Mouse (Mus musculus) stomach, embryonic 16.5 days (tissue): ENCODE data around the gene Ccdc78. TPM values are rescaled to one million over a fixed set of nuclear protein-coding genes. Genes with fewer than 3 reads are reported as not detected.

ENCODE experiments used
- ATAC-seq: fragments of 200-750 bp; cut with Nextera tagmentation; 2 replicates; pipeline ENCODE4 v1.8.0; 2017; ENCODE audit warnings: moderate number of reproducible peaks, moderate TSS enrichment; ENCODE audit not compliant: insufficient read depth, low FRiP score
- H3K27ac ChIP-seq: fragments of 300-500 bp; sonication (generic); 2 replicates; pipeline ENCODE4 v1.5.1; 2014; ENCODE audit warnings: low read length
- H3K27me3 ChIP-seq: fragments of 300-500 bp; sonication (generic); 2 replicates; pipeline ENCODE4 v1.6.1; 2014; ENCODE audit warnings: low read length, control low read depth, mixed read lengths; ENCODE audit not compliant: control insufficient read depth, insufficient read depth
- H3K36me3 ChIP-seq: fragments of 300-500 bp; sonication (generic); 2 replicates; pipeline ENCODE4 v1.6.1; 2014; ENCODE audit warnings: low read length; ENCODE audit not compliant: control insufficient read depth, insufficient read depth
- H3K4me1 ChIP-seq: fragments of 300-500 bp; sonication (generic); 2 replicates; pipeline ENCODE4 v1.6.1; 2014; ENCODE audit warnings: low read length, control low read depth, mixed read lengths; ENCODE audit not compliant: control insufficient read depth, insufficient read depth
- H3K4me2 ChIP-seq: fragments of 300-500 bp; sonication (generic); 2 replicates; pipeline ENCODE4 v1.6.1; 2014; ENCODE audit warnings: low read depth, low read length, mixed read lengths
- H3K4me3 ChIP-seq: fragments of 300-500 bp; sonication (generic); replicated peaks from 2 replicates; pipeline ENCODE4 v1.5.1; 2014; ENCODE audit warnings: mild to moderate bottlenecking, low read length
- H3K9ac ChIP-seq: fragments of 300-500 bp; sonication (generic); 2 replicates; pipeline ENCODE4 v1.6.1; 2014; ENCODE audit warnings: low read length
- H3K9me3 ChIP-seq: fragments of 300-500 bp; sonication (generic); replicated peaks from 2 replicates; pipeline ENCODE4 v1.6.1; 2016; ENCODE audit warnings: low read length, control low read depth; ENCODE audit not compliant: control insufficient read depth
- WGBS: fragments of 180-500 bp; shearing (Covaris S2); extraction: QIAGEN DNeasy Blood & Tissue Kit; methylation state at CpG from one replicate; pipeline ENCODE4 v1.1.7; 2014; 5-methylcytosine and 5-hydroxymethylcytosine counted together
- polyA plus RNA-seq: library from polyadenylated mRNA; unstranded; fragments of >200 nt; fragmentation: Nextera tagmentation; extraction: Ambion mirVana; gene quantifications from 2 replicates; pipeline ENCODE4 v1.2.1, GENCODE M21; 2015

Ccdc78 gene
- polyA plus RNA-seq, 1 experiment from 2014 or later: 0.12 TPM

DNA sequence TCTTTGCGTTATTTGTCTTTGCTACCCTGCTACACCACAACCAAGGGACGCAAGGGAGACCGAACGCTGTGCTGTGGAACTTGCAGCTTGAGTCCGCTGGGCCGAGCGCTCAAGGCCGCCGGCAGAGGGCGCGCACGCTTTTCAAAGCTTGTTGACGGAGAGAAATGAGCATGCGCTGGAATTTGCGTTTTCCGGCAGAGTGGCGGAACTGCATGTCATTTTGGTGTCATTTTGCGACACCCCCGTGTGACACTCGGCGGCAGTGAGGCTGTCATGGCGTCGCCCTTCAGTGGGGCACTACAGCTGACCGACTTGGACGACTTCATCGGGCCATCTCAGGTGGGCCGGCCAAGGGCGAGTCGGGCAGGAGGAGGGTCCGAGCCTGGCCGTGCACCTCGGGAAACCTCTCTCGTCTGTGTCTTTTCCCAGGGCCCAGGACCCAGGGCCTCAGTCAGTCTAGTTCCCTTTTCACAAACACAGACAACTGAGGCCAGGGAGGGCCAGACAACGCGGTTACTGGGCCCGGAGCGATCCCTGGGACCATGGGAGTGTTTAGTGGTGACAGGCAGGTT is 12.7 kb upstream of the Ccdc78 start, which contains the start of gene Narfl:
Gene Narfl, plus strand, starts transcription at position 228 of the 572 bp plus-strand sequence.
- Histone ChIP-seq H3K4me2 (peak within 1 kb of the TSS; percentile 84), H3K9ac (peak within 1 kb of the TSS; percentile 92), H3K27ac (no peak within 1 kb of the TSS), H3K27me3 (no peaks in the 10 kb centered on the region), H3K4me3 (peak within 1 kb of the TSS; percentile 78), H3K36me3 (no peaks in the 10 kb centered on the region), H3K4me1 (peaks cover 6% of the 10 kb centered on the region), H3K9me3 (no peaks in the 10 kb centered on the region)
- peak; percentile 89 for ATAC-seq
- WGBS: under 1% methylated on average over 37 of the region's 37 CpGs

GRCm38 (mm10) chr17:25775318-25776062 is 10.9 kb upstream of the Ccdc78 start:
- no peak overlapping the region for H3K9ac ChIP-seq
- no peak overlapping the region for H3K4me3 ChIP-seq
- H3K27ac ChIP-seq: no peak overlapping the region
- WGBS: 74% methylated on average over 10 of the region's 10 CpGs
- H3K9me3 ChIP-seq: no peaks in the 10 kb centered on the region
- H3K4me1 ChIP-seq: peaks cover 6% of the 10 kb centered on the region
- ATAC-seq: no peak
- no peaks in the 10 kb centered on the region for H3K27me3 ChIP-seq
- no peak overlapping the region for H3K4me2 ChIP-seq
- 0 out of 2 replicates have a peak, but pooled peaks cover 3% of the 10 kb centered on the region for H3K36me3 ChIP-seq

DNA sequence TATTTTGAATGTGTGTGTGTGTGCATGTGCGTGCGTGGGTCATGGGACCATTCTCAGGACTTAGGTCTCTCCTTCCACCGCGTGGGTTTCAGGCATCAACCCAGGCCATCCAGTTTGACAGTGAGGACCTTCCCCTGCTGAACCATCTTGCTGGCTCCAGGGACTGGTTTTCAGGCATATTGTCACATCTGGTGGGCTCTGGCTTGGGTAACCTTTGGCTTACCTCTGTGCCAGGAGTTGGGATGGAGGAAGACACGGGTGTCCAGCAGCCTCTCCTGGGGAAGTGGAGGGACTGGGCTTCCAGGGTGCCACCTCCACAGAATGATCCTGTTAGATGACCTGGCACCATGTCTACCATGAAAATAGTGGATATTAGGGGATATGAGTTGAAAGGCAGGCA is 8.4 kb upstream of the Ccdc78 start:
- H3K4me2 ChIP-seq: no peak overlapping the region
- peaks cover 6% of the 10 kb centered on the region for H3K4me1 ChIP-seq
- no peaks in the 10 kb centered on the region for H3K9me3 ChIP-seq
- no peak overlapping the region for H3K9ac ChIP-seq
- peaks cover 3% of the 10 kb centered on the region; the same call in 1 of the 2 replicates for H3K36me3 ChIP-seq
- no peak overlapping the region for H3K4me3 ChIP-seq
- no peaks in the 10 kb centered on the region for H3K27me3 ChIP-seq
- H3K27ac ChIP-seq: no peak overlapping the region
- WGBS: 90% methylated on average over 5 of the region's 5 CpGs
- ATAC-seq: no peak

GRCm38 (mm10) chr17:25781339-25781738 is 5.0 kb upstream of the Ccdc78 start:
- ATAC-seq: no peak
- Histone ChIP-seq H3K27me3 (no peaks in the 10 kb centered on the region), H3K36me3 (peaks cover 3% of the 10 kb centered on the region; the same call in 1 of the 2 replicates), H3K4me1 (peaks cover 14% of the 10 kb centered on the region), H3K4me2 (no peak overlapping the region), H3K27ac (no peak overlapping the region), H3K4me3 (no peak overlapping the region), H3K9ac (no peak overlapping the region), H3K9me3 (no peaks in the 10 kb centered on the region)
- WGBS: 75% methylated on average over 6 of the region's 6 CpGs

DNA sequence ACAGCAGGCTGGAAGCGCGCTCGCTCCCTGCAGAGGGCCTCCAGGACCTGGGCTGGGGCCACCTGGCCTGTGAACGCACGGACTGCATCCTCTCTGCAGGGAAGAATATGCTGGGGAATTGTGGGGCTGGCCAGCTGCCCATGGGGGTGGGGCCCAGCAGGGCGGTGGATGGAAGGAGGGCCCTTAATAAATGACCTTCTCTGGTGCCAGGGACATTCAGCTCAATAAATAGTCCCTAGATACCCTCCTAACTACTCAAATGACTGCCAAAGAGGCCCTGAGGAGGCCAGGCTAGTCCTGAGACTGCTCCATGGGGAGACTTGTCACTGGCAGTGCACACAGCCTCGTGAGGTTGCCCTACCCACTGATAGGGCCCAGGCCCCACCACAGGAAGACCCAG is 3.3 kb upstream of the Ccdc78 start:
- H3K9ac ChIP-seq: no peak overlapping the region
- peaks cover 14% of the 10 kb centered on the region for H3K4me1 ChIP-seq
- ATAC-seq: no peak
- no peak overlapping the region for H3K4me3 ChIP-seq
- H3K36me3 ChIP-seq: peaks cover 8% of the 10 kb centered on the region; the same call in 1 of the 2 replicates
- no peaks in the 10 kb centered on the region for H3K9me3 ChIP-seq
- 57% methylated on average over 7 of the region's 7 CpGs for WGBS
- H3K27ac ChIP-seq: no peak overlapping the region
- H3K4me2 ChIP-seq: no peak overlapping the region
- no peaks in the 10 kb centered on the region for H3K27me3 ChIP-seq

DNA sequence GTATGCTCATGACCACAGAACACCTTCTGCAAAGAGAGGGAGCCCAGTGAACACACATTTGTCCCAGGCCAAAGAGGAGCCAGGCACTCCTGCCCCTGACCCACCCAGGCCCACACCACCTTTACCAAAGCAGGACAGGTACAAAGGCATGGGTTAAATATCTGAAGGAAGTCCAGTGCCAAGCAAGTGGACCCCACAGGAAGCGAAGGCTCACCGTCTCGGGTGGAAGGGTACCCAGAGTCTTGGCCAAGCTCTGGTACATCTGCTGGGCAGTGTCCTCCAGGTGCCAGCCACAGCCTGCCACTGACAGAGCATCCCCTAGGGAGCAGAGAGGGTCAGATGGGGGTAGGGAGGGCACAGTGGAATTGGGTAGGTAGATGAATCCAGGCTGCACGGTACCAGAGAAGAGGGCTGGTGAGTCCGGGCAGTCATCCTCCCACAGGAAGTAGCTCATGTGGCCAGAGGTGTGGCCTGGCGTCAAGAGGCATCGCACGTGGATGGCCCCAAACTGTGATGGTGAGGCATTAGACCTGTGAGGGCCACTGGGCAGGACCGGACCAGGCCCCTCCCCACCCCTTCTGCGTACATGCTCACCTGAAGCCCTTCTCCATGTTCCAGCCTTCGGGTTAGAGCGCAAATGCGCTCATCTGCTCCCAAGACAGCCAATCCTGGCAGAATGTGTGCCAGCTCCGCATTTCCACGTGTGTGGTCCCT is 2.4 kb upstream of the Ccdc78 start:
- no peaks in the 10 kb centered on the region for H3K27me3 ChIP-seq
- H3K4me2 ChIP-seq: peak overlapping the region; percentile 71
- H3K36me3 ChIP-seq: peaks cover 8% of the 10 kb centered on the region; the same call in 1 of the 2 replicates
- no peak for ATAC-seq
- no peak overlapping the region for H3K27ac ChIP-seq
- peak overlapping the region; percentile 67 for H3K4me3 ChIP-seq
- WGBS: 74% methylated on average over 15 of the region's 15 CpGs
- H3K9ac ChIP-seq: peak overlapping the region; percentile 83; the same call in 1 of the 2 replicates
- peaks cover 14% of the 10 kb centered on the region for H3K4me1 ChIP-seq
- H3K9me3 ChIP-seq: no peaks in the 10 kb centered on the region

DNA sequence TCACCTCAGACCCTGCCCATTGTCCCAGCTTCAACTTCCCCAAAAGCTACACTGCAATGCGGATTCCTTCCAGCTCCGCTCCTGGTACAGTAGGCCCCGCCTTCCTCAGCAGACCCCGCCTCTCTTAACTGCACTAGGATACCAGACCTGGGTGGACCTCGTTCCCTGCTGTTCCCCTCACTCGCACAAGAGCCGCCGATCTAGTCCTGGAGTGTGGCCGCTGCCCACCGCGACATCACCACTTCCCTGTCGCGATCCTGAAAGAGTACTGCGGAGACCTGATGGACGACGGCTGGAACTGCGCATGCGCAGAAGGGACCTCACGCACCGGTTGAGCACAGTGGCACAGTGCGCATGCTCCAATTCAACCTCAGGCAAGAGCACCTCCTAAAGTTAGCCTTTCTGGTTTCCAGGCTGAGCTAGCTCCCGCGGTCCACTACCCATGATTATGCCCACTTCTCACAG is 1.1 kb upstream of the Ccdc78 start, which contains the start of gene Haghl:
Gene Haghl, minus strand, starts transcription at position 393 of the 465 bp plus-strand sequence.
- H3K9ac ChIP-seq: peak within 1 kb of the TSS; percentile 83
- peak within 1 kb of the TSS; percentile 71 for H3K4me2 ChIP-seq
- peak within 1 kb of the TSS; percentile 84 for H3K27ac ChIP-seq
- peaks cover 5% of the 10 kb centered on the region; the same call in 1 of the 2 replicates for H3K36me3 ChIP-seq
- WGBS: under 1% methylated on average over 23 of the region's 23 CpGs
- peak within 1 kb of the TSS; percentile 67 for H3K4me3 ChIP-seq
- H3K9me3 ChIP-seq: no peaks in the 10 kb centered on the region
- no peaks in the 10 kb centered on the region for H3K27me3 ChIP-seq
- ATAC-seq: peak; percentile 87
- peaks cover 14% of the 10 kb centered on the region for H3K4me1 ChIP-seq

DNA sequence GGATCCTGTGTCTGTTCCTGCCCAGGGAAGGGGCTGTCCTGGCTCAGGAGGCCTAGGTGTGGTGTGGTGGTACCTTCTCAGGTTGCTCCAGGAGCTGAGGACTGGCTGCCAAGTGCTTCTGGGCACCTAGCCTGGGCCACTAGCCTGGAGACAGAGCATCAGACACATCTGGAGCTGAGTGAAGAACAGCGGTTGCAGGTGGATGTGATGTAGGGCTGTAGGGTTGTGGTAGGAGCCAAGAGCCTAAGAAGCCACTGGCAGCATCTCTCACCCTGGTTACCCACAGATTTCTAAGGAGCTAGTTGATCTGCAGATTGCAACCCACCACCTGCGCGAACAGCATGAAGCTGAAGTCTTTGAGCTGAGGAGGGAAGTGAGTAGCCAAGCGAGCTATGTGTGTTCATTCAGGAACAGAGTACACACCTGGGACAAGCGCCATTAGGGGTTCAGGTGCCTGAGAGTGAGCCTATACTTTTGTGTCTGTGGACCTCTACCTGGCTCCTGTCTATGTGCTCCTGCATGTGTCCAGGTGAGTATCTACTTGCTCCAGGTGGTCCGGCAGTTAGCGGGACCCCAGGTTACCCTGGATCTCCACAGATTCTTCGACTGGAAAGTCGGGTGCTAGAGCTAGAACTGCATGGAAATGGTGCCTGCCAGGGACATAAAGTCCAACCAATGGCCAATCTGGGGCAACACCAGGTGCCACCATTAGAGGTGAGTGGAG is 563 bp downstream of the Ccdc78 start:
- Histone ChIP-seq H3K27ac (no peak overlapping the region), H3K4me3 (no peak overlapping the region), H3K9me3 (no peaks in the 10 kb centered on the region), H3K4me1 (peaks cover 20% of the 10 kb centered on the region), H3K36me3 (peaks cover 5% of the 10 kb centered on the region; the same call in 1 of the 2 replicates), H3K27me3 (no peaks in the 10 kb centered on the region), H3K4me2 (no peak overlapping the region), H3K9ac (no peak overlapping the region)
- 90% methylated on average over 9 of the region's 9 CpGs for WGBS
- no peak for ATAC-seq
